Mouse (Mus musculus) lung, postnatal 0 days (tissue): ENCODE data around the gene Cplx2.
A peak's percentile ranks its signal among the peaks of the same experiment; 100 is the strongest.

Experiments used
- CTCF ChIP-seq: IDR thresholded peaks from 2 replicates; pipeline ENCODE4 v1.5.1; 2016; ENCODE audit warnings: antibody characterized with exemption, mild to moderate bottlenecking
- EP300 ChIP-seq: IDR thresholded peaks from 2 replicates; pipeline ENCODE4 v1.6.1; 2016; ENCODE audit warnings: antibody characterized with exemption, mild to moderate bottlenecking, control low read depth

DNA sequence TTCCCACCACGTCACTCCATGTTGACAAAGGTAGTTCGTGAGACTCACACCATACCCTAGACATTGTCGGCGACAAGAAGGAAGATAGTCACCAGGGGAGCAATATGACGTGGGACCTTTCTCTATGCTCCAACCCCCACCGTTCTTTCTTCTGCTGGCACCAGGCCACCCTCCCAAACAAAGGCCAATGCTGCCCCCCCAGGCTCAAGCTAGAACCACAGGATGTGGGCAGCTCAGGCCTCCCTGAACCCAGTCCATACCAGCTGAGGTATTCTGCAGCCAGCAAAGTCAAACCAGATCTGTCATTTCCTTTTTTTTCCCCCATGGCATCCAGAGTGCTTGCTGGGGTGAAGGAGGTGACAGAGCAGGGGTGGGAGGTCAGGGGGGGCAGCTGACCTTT, 3.4 kb upstream of the Cplx2 start:
- peak; percentile 38 for TF ChIP-seq CTCF
- no peak for TF ChIP-seq EP300
